Mouse (Mus musculus) ES-E14 (cell line): ENCODE measurements around the gene Rnaset2a. TPM values are rescaled to one million over a fixed set of nuclear protein-coding genes. Genes with fewer than 3 reads are reported as not detected.
"Not testable (repeated sequence)": the region's sequence is repeated elsewhere in the genome, so short reads cannot be mapped to it uniquely, and the experiment has no call there.

ENCODE experiments used
- DNase-seq: peaks from one replicate; pipeline ENCODE4 v3.0.0-alpha.2; 2013; ENCODE audit warnings: low read depth, low spot score
- H3K27ac ChIP-seq: 2 replicates; pipeline ENCODE4 v1.5.1; 2012; ENCODE audit warnings: low read depth, mild to moderate bottlenecking, low read length, moderate library complexity, mixed read lengths; ENCODE audit not compliant: poor library complexity, insufficient read depth, severe bottlenecking
- H3K36me3 ChIP-seq: 2 replicates; pipeline ENCODE4 v1.6.1; 2012; ENCODE audit warnings: mild to moderate bottlenecking, low read length, moderate library complexity, mixed read lengths; ENCODE audit not compliant: control insufficient read depth, poor library complexity, insufficient read depth, severe bottlenecking
- H3K4me1 ChIP-seq, 2 experiments: fragments of 150-350 bp in 1 of 2; sonication (generic) in 1 of 2; 2 replicates each; pipeline ENCODE4 v1.6.1; 2012; ENCODE audit warnings: low read length in 2 of 2, mild to moderate bottlenecking in 1 of 2, mixed read lengths in 1 of 2; ENCODE audit not compliant: control insufficient read depth in 2 of 2, insufficient read depth in 2 of 2, poor library complexity in 1 of 2
- H3K4me3 ChIP-seq, 2 experiments: fragments of 150-350 bp in 1 of 2; sonication (generic) in 1 of 2; 2 replicates each; pipeline ENCODE4 v1.5.1; 2012; ENCODE audit warnings: low read length in 2 of 2, low read depth in 1 of 2, mild to moderate bottlenecking in 1 of 2, mixed read lengths in 1 of 2; ENCODE audit not compliant: insufficient read depth in 1 of 2, poor library complexity in 1 of 2, severe bottlenecking in 1 of 2
- H3K9ac ChIP-seq: 2 replicates; pipeline ENCODE4 v1.6.1; 2012; ENCODE audit warnings: low read depth, mild to moderate bottlenecking, low read length, mixed read lengths; ENCODE audit not compliant: poor library complexity, insufficient read depth, severe bottlenecking
- H3K9me3 ChIP-seq: fragments of 150-350 bp; sonication (generic); 2 replicates; pipeline ENCODE4 v1.6.1; 2012; ENCODE audit warnings: low read depth, mild to moderate bottlenecking, low read length; ENCODE audit not compliant: control insufficient read depth, insufficient read depth
- CHD2 ChIP-seq: IDR thresholded peaks from 2 replicates; pipeline ENCODE4 v1.6.1; 2014; ENCODE audit warnings: mild to moderate bottlenecking, low read depth, low read length, inconsistent platforms
- HCFC1 ChIP-seq: IDR thresholded peaks from 2 replicates; pipeline ENCODE4 v1.6.1; 2012; ENCODE audit warnings: low read length, inconsistent platforms, borderline replicate concordance; ENCODE audit not compliant: insufficient read depth
- MAFK ChIP-seq: IDR thresholded peaks from 2 replicates; pipeline ENCODE4 v1.6.1; 2014; ENCODE audit warnings: mild to moderate bottlenecking, low read depth, low read length, inconsistent platforms; ENCODE audit not compliant: insufficient read depth
- ZC3H11A ChIP-seq: IDR thresholded peaks from 2 replicates; pipeline ENCODE4 v1.6.1; 2012; ENCODE audit warnings: low read depth, mild to moderate bottlenecking, inconsistent platforms, low read length, borderline replicate concordance
- ZNF384 ChIP-seq: IDR thresholded peaks from 2 replicates; pipeline ENCODE4 v1.6.1; 2012; ENCODE audit warnings: low read depth, low read length, inconsistent platforms
- in situ Hi-C, 2 experiments: fragments of 600-800 bp; cut with MboI; formaldehyde crosslinking; loops; one replicate each; pipeline ENCODE4 v1.15.1; 2025; ENCODE audit warnings: low sequenced_read_pairs in 2 of 2, inconsistent platforms in 1 of 2; ENCODE audit not compliant: unreplicated experiment in 2 of 2
- total RNA-seq: library from RNA; depleted of rRNA; stranded (reverse); fragments of 300-350 nt; gene quantifications from 2 replicates; pipeline ENCODE4 v1.2.3, GENCODE M21; 2012; rRNA removed

Rnaset2a gene
- 24.5 and 41.3 TPM in 2 replicates for total RNA-seq

- H3K36me3 ChIP-seq, H3K27ac ChIP-seq, DNase-seq, in situ Hi-C loops, H3K9me3 ChIP-seq, H3K4me1 ChIP-seq: not testable (repeated sequence)
- Histone ChIP-seq H3K9ac (peak within 1 kb of the TSS; percentile 80), H3K4me3 (peak within 1 kb of the TSS; percentile 71 to 77)
These were observed at the start of gene Rnaset2a, which contains the start of gene Gm49673 for GRCm38 (mm10) chr17:8147439-8148316. Rnaset2a (minus strand) TSS chr17:8148097. Gm49673 (minus strand) TSS chr17:8147788.

- DNase-seq, result peak; percentile 2
- TF ChIP-seq MAFK, result no peak
- no peak for TF ChIP-seq CHD2
- no peak for TF ChIP-seq ZC3H11A
- TF ChIP-seq HCFC1, result no peak
- TF ChIP-seq ZNF384, result no peak
- Histone ChIP-seq H3K36me3 (peaks cover 18% of the 10 kb centered on the region), H3K4me1 (no peaks in the 10 kb centered on the region), H3K27ac (no peak overlapping the region), H3K9ac (no peak overlapping the region), H3K9me3 (no peaks in the 10 kb centered on the region), H3K4me3 (no peak overlapping the region)
- in situ Hi-C loops, result no loop called here
These were observed 49.8 kb upstream of the Rnaset2a start for GRCm38 (mm10) chr17:8197652-8198051.

- Histone ChIP-seq H3K9ac (no peak overlapping the region), H3K27ac (no peak overlapping the region), H3K4me3 (no peak overlapping the region), H3K4me1 (no peaks in the 10 kb centered on the region), H3K36me3 (peaks cover 25% of the 10 kb centered on the region), H3K9me3 (no peaks in the 10 kb centered on the region)
- no peak for DNase-seq
- TF ChIP-seq CHD2, result no peak
- TF ChIP-seq ZNF384, result no peak
- TF ChIP-seq ZC3H11A, result no peak
- TF ChIP-seq HCFC1, result no peak
- no peak for TF ChIP-seq MAFK
- in situ Hi-C loops, result no loop called here
These were observed 47.9 kb upstream of the Rnaset2a start for GRCm38 (mm10) chr17:8195685-8196376.

GRCm38 (mm10) chr17:8193678-8194077 lies 45.8 kb upstream of the Rnaset2a start:
- TF ChIP-seq ZC3H11A (no peak), CHD2 (no peak)
- no peak for DNase-seq
- in situ Hi-C loops, result no loop called here
- H3K27ac ChIP-seq, result no peak overlapping the region
- H3K36me3 ChIP-seq, result peaks cover 32% of the 10 kb centered on the region
- H3K9ac ChIP-seq, result no peak overlapping the region
- H3K9me3 ChIP-seq, result no peaks in the 10 kb centered on the region
- H3K4me1 ChIP-seq, result no peaks in the 10 kb centered on the region
- no peak overlapping the region for H3K4me3 ChIP-seq
